Mouse (Mus musculus) stomach, embryonic 14.5 days (tissue): ENCODE data around the gene Fanci. TPM values are rescaled to one million over a fixed set of nuclear protein-coding genes. Genes with fewer than 3 reads are reported as not detected.
A peak's percentile ranks its signal among the peaks of the same experiment; 100 is the strongest.

Source experiments
- ATAC-seq: fragments of 200-750 bp; cut with Nextera tagmentation; 2 replicates; pipeline ENCODE4 v1.8.0; 2017; ENCODE audit warnings: low read depth, moderate TSS enrichment; ENCODE audit not compliant: insufficient number of reproducible peaks, insufficient read depth, low FRiP score
- H3K27ac ChIP-seq: fragments of 300-500 bp; sonication (generic); 2 replicates; pipeline ENCODE4 v1.5.1; 2014; ENCODE audit warnings: mild to moderate bottlenecking, low read length, moderate library complexity, mixed read lengths
- H3K27me3 ChIP-seq: fragments of 300-500 bp; sonication (generic); 2 replicates; pipeline ENCODE4 v1.6.1; 2014; ENCODE audit warnings: low read length, control low read depth, mixed read lengths; ENCODE audit not compliant: control insufficient read depth, insufficient read depth
- H3K36me3 ChIP-seq: fragments of 300-500 bp; sonication (generic); 2 replicates; pipeline ENCODE4 v1.6.1; 2014; ENCODE audit warnings: mild to moderate bottlenecking, control low read depth, low read length, moderate library complexity, mixed read lengths; ENCODE audit not compliant: control insufficient read depth, insufficient read depth
- H3K4me1 ChIP-seq: fragments of 300-500 bp; sonication (generic); 2 replicates; pipeline ENCODE4 v1.6.1; 2014; ENCODE audit warnings: low read length, control low read depth, mixed read lengths; ENCODE audit not compliant: control insufficient read depth, insufficient read depth
- H3K4me2 ChIP-seq: fragments of 300-500 bp; sonication (generic); replicated peaks from 2 replicates; pipeline ENCODE4 v1.6.1; 2014; ENCODE audit warnings: low read depth, low read length, control low read depth
- H3K4me3 ChIP-seq: fragments of 300-500 bp; sonication (generic); 2 replicates; pipeline ENCODE4 v1.5.1; 2014; ENCODE audit warnings: low read depth, low read length, control low read depth
- H3K9ac ChIP-seq: fragments of 300-500 bp; sonication (generic); replicated peaks from 2 replicates; pipeline ENCODE4 v1.6.1; 2014; ENCODE audit warnings: low read depth, mild to moderate bottlenecking, control low read depth, low read length, moderate library complexity, mixed read lengths
- H3K9me3 ChIP-seq: fragments of 300-500 bp; sonication (generic); 2 replicates; pipeline ENCODE4 v1.6.1; 2016; ENCODE audit warnings: low read depth, low read length, control low read depth; ENCODE audit not compliant: control insufficient read depth
- WGBS: fragments of 180-500 bp; shearing (Covaris S2); extraction: QIAGEN DNeasy Blood & Tissue Kit; methylation state at CpG from one replicate; pipeline ENCODE4 v1.1.7; 2014; 5-methylcytosine and 5-hydroxymethylcytosine counted together
- polyA plus RNA-seq: library from polyadenylated mRNA; unstranded; fragments of >200 nt; fragmentation: Nextera tagmentation; extraction: Ambion mirVana; gene quantifications from 2 replicates; pipeline ENCODE4 v1.2.1, GENCODE M21; 2014

The Fanci gene
- polyA plus RNA-seq, 1 experiment from 2014 or later, result 11.4 TPM

GRCm38 (mm10) chr7:79360056-79360455 lies 31.7 kb upstream of the Fanci start:
- Histone ChIP-seq H3K27ac (no peak overlapping the region), H3K9me3 (no peaks in the 10 kb centered on the region), H3K27me3 (no peaks in the 10 kb centered on the region), H3K36me3 (peaks cover 24% of the 10 kb centered on the region), H3K9ac (no peak overlapping the region), H3K4me2 (no peak overlapping the region), H3K4me3 (no peak overlapping the region), H3K4me1 (no peaks in the 10 kb centered on the region)
- no peak for ATAC-seq
- whole genome bisulfite sequencing, result 66% methylated on average over 11 of the region's 11 CpGs

GRCm38 (mm10) chr7:79362208-79362607 lies 29.5 kb upstream of the Fanci start:
- no peak overlapping the region for H3K4me2 ChIP-seq
- peaks cover 11% of the 10 kb centered on the region; the same call in 1 of the 2 replicates for H3K36me3 ChIP-seq
- H3K9ac ChIP-seq, result no peak overlapping the region
- no peak overlapping the region for H3K27ac ChIP-seq
- ATAC-seq, result no peak
- WGBS, result 81% methylated on average over 8 of the region's 8 CpGs
- no peak overlapping the region for H3K4me3 ChIP-seq
- no peaks in the 10 kb centered on the region for H3K9me3 ChIP-seq
- H3K27me3 ChIP-seq, result no peaks in the 10 kb centered on the region
- no peaks in the 10 kb centered on the region for H3K4me1 ChIP-seq

DNA sequence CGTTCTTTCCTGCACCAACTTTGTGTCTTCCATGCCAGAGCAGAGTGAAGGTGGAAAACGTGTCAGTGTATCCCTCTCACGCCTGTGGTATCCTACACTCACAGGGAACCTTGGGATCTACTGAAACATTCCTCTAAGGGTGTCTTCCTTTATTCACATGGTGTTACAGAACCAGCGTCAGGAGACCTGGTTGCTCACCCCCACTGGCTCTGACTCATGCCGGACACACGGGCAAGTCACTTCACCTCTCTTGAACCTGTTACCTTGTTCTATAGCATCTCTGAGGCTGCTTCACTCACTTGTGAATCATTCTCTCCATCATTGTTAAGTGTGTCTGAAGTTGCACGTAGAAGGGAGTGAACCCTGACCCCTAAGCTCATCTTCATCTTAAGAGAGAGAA lies 28.9 kb upstream of the Fanci start:
- 86% methylated on average over 7 of the region's 7 CpGs for WGBS
- no peak for ATAC-seq
- H3K27me3 ChIP-seq, result no peaks in the 10 kb centered on the region
- no peak overlapping the region for H3K27ac ChIP-seq
- peaks cover 10% of the 10 kb centered on the region; the same call in 1 of the 2 replicates for H3K36me3 ChIP-seq
- H3K4me2 ChIP-seq, result no peak overlapping the region
- no peak overlapping the region for H3K4me3 ChIP-seq
- H3K4me1 ChIP-seq, result no peaks in the 10 kb centered on the region
- no peak overlapping the region for H3K9ac ChIP-seq
- H3K9me3 ChIP-seq, result no peaks in the 10 kb centered on the region

GRCm38 (mm10) chr7:79363370-79364043 lies 28.2 kb upstream of the Fanci start:
- no peak overlapping the region for H3K27ac ChIP-seq
- peaks cover 3% of the 10 kb centered on the region; the same call in 1 of the 2 replicates for H3K36me3 ChIP-seq
- no peak overlapping the region for H3K4me2 ChIP-seq
- H3K9ac ChIP-seq, result no peak overlapping the region
- no peaks in the 10 kb centered on the region for H3K27me3 ChIP-seq
- no peak for ATAC-seq
- H3K9me3 ChIP-seq, result no peaks in the 10 kb centered on the region
- no peak overlapping the region for H3K4me3 ChIP-seq
- no peaks in the 10 kb centered on the region for H3K4me1 ChIP-seq
- 55% methylated on average over 8 of the region's 8 CpGs for WGBS

DNA sequence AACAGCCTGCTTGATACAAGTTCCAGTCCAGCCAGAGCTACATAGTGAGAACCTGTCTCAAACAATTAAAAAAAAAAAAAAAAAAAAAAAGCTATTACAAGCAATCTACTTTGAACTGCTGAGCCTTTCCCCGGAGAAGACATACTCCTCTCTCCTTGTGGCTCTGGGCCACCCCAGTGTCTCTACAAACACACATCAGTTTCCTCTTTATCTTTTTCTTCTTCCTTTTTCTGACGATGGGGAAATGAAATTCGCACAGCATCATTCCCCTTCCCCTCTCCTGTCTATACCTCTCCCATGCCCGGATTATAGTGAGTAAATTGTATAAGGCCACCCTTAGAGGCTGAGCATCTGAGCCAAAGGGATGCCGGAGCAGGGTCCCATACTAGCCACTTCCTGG lies 23.1 kb upstream of the Fanci start:
- Histone ChIP-seq H3K4me1 (no peaks in the 10 kb centered on the region), H3K9me3 (no peaks in the 10 kb centered on the region), H3K4me3 (no peak overlapping the region), H3K27ac (no peak overlapping the region), H3K27me3 (no peaks in the 10 kb centered on the region), H3K36me3 (no peaks in the 10 kb centered on the region), H3K4me2 (no peak overlapping the region), H3K9ac (no peak overlapping the region)
- 83% methylated on average over 5 of the region's 5 CpGs for WGBS
- ATAC-seq, result no peak

DNA sequence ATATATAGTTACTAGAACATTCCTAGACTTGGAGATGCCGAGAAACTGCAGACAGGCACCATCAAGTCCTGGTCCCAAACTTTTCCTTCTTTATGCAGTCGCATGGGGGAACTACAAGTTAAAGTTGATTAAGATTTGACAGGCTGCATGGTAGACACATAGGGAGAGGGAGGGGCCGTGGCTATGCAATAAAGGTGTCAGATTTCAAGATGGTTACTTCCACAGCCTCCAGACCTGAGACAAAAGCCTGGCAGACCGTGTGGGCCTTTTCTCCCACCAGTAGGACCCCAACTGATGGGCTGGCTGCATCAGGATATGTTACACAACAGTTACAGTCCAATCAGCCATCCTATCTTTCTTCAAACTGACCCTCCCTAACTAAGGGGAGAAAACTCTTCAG lies 22.3 kb upstream of the Fanci start:
- H3K4me3 ChIP-seq, result no peak overlapping the region
- no peak for ATAC-seq
- no peaks in the 10 kb centered on the region for H3K9me3 ChIP-seq
- no peaks in the 10 kb centered on the region for H3K4me1 ChIP-seq
- 34% methylated on average over 4 of the region's 4 CpGs for WGBS
- H3K4me2 ChIP-seq, result no peak overlapping the region
- no peaks in the 10 kb centered on the region for H3K27me3 ChIP-seq
- no peak overlapping the region for H3K9ac ChIP-seq
- H3K36me3 ChIP-seq, result no peaks in the 10 kb centered on the region
- no peak overlapping the region for H3K27ac ChIP-seq

- 49% methylated on average over 10 of the region's 10 CpGs for WGBS
- no peak overlapping the region for H3K4me2 ChIP-seq
- peak; percentile 72; the same call in 1 of the 2 replicates for ATAC-seq
- H3K36me3 ChIP-seq, result no peaks in the 10 kb centered on the region
- H3K4me3 ChIP-seq, result no peak overlapping the region
- H3K4me1 ChIP-seq, result peaks cover 2% of the 10 kb centered on the region; the same call in 1 of the 2 replicates
- H3K9me3 ChIP-seq, result no peaks in the 10 kb centered on the region
- H3K27ac ChIP-seq, result no peak overlapping the region
- H3K9ac ChIP-seq, result no peak overlapping the region
- no peaks in the 10 kb centered on the region for H3K27me3 ChIP-seq
These were observed 20.3 kb upstream of the Fanci start for GRCm38 (mm10) chr7:79371321-79371879.

DNA sequence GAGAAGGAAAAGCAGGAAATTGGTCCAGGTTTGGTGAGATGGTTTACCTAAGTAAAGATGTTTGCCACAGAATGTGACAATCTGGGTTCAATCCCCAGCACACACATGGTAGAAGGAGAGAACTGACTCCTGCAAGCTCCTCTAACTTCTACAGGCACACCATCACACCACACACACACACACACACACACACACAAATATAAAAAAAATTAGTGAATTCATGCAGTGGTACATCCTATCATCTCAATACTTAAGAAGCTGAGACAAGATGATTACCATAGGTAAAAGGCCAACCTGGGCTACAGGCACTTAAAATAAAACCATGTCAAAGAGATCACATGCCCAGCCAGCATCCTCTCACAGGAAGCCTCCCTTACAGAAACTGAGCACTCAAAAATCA lies 17.7 kb upstream of the Fanci start:
- no peaks in the 10 kb centered on the region for H3K36me3 ChIP-seq
- no peak for ATAC-seq
- H3K27ac ChIP-seq, result no peak overlapping the region
- H3K9ac ChIP-seq, result no peak overlapping the region
- H3K4me3 ChIP-seq, result no peak overlapping the region
- no peaks in the 10 kb centered on the region for H3K9me3 ChIP-seq
- peaks cover 2% of the 10 kb centered on the region; the same call in 1 of the 2 replicates for H3K4me1 ChIP-seq
- H3K4me2 ChIP-seq, result no peak overlapping the region
- no peaks in the 10 kb centered on the region for H3K27me3 ChIP-seq

- H3K36me3 ChIP-seq, result no peaks in the 10 kb centered on the region
- no peaks in the 10 kb centered on the region for H3K9me3 ChIP-seq
- H3K27me3 ChIP-seq, result no peaks in the 10 kb centered on the region
- no peak overlapping the region for H3K9ac ChIP-seq
- WGBS, result 72% methylated on average over 5 of the region's 5 CpGs
- peaks cover 2% of the 10 kb centered on the region; the same call in 1 of the 2 replicates for H3K4me1 ChIP-seq
- ATAC-seq, result no peak
- no peak overlapping the region for H3K4me3 ChIP-seq
- H3K4me2 ChIP-seq, result no peak overlapping the region
- H3K27ac ChIP-seq, result no peak overlapping the region
These were observed 16.1 kb upstream of the Fanci start for GRCm38 (mm10) chr7:79375594-79375993.
